Mouse (Mus musculus) heart, postnatal 0 days (tissue): Measurements from ENCODE around the gene 4931429L15Rik.

ENCODE experiments used
- CTCF ChIP-seq: IDR thresholded peaks from 2 replicates; pipeline ENCODE4 v1.5.1; 2016; ENCODE audit warnings: antibody characterized with exemption, control low read depth, low read depth
- EP300 ChIP-seq: IDR thresholded peaks from 2 replicates; pipeline ENCODE4 v1.6.1; 2016; ENCODE audit warnings: antibody characterized with exemption, low read depth

DNA sequence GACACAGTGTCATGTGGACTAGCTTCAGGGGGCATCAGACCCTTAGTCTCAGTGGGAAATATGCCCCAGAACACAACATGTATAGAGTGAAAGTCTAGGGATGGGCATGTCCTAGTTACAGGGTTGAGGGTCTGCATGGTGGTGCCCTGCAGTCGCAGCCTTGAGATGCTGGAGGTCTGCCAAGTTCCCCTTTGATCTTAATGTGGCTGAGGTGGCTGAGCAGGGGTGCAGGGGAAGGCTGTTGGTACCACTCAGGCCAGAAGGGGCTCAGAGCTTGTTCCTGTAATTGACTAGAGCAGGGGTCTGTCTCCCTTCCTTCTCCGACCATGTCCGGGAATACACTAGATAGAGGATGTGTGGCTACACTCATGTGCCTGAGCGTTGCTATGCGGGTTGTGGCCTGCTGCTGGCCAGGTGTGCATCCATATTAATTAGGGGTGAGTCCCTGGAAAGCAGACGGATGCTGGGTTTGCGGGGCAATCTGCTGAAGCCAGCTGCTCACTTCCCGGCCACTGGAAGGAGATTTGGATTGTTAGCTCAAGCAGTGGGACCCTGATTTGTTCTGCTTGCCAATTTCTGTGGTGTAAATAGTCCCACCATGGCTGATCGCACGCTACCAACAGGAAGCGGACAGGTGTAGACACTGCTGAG, 41.8 kb upstream of the 4931429L15Rik start:
- TF ChIP-seq CTCF = no peak
- no peak for TF ChIP-seq EP300
